ENCODE assay signal across 19 mouse cellular contexts in genomic region chrX:36591120-36591519, GRCm38 (mm10).
"Had no signal": no experiment of that assay in that cellular context is flagged by ENCODE, and none has a peak within 500 bp of the region (broad histone marks: within the 10 kb centered on the region; RNA-seq: fewer than 3 reads in every experiment).

No protein-coding gene starts in this region.

- H3K9ac ChIP-seq: limb, embryonic 13.5 days; liver, embryonic 13.5 days; midbrain, embryonic 13.5 days; neural tube, embryonic 13.5 days; stomach, embryonic 15.5 days had no signal

- H3K4me3 ChIP-seq: limb, embryonic 10.5 days; limb, embryonic 13.5 days; liver, embryonic 13.5 days; megakaryocyte, embryonic 14.5 days; midbrain, embryonic 10.5 days; midbrain, embryonic 13.5 days; myocyte; neural tube, embryonic 13.5 days; stomach, embryonic 15.5 days had no signal

- H3K36me3 ChIP-seq: limb, embryonic 10.5 days; limb, embryonic 13.5 days; liver, embryonic 13.5 days; midbrain, embryonic 10.5 days; midbrain, embryonic 13.5 days; neural tube, embryonic 13.5 days; stomach, embryonic 15.5 days had no signal

- H3K4me2 ChIP-seq: limb, embryonic 13.5 days; liver, embryonic 13.5 days; midbrain, embryonic 13.5 days; neural tube, embryonic 13.5 days; stomach, embryonic 15.5 days had no signal

- ATAC-seq: midbrain, embryonic 13.5 days; midbrain, embryonic 16.5 days had no signal

- H3K9me3 ChIP-seq: limb, embryonic 10.5 days; limb, embryonic 13.5 days; liver, embryonic 13.5 days; megakaryocyte, embryonic 14.5 days; midbrain, embryonic 10.5 days; midbrain, embryonic 13.5 days; neural tube, embryonic 13.5 days; stomach, embryonic 15.5 days had no signal

- DNase-seq: kidney, adult 18-20 months; kidney, adult 9 months; kidney, postnatal 14 days; kidney, postnatal 4 days; liver, embryonic 13.5 days; lung, adult 2 months; retina, postnatal 1 day; right cerebral cortex, postnatal 25 days; spleen, adult 18-20 months; thymus, postnatal 25 days had no signal

- H3K27ac ChIP-seq: limb, embryonic 10.5 days; limb, embryonic 13.5 days; liver, embryonic 13.5 days; midbrain, embryonic 10.5 days; midbrain, embryonic 13.5 days; neural tube, embryonic 13.5 days; stomach, embryonic 15.5 days had no signal

- H3K27me3 ChIP-seq: limb, embryonic 13.5 days; liver, embryonic 13.5 days; midbrain, embryonic 13.5 days; neural tube, embryonic 13.5 days; stomach, embryonic 15.5 days had no signal

- H3K4me1 ChIP-seq: limb, embryonic 10.5 days; limb, embryonic 13.5 days; liver, embryonic 13.5 days; stomach, embryonic 15.5 days had no signal
